Mouse (Mus musculus): ENCODE data around the gene Dmxl2. TPM values are rescaled to one million over a fixed set of nuclear protein-coding genes. Genes with fewer than 3 reads are reported as not detected.
A peak's percentile ranks its signal among the peaks of the same experiment; 100 is the strongest.

Dmxl2 gene
- polyA plus RNA-seq, 1 experiment from 2014 or later = 6.5 TPM

GRCm38 (mm10) chr9:54472784-54473183 is 28.6 kb downstream of the Dmxl2 start:
- Histone ChIP-seq H3K4me3 (ENCODE audit: low read depth, low read length) (no peak overlapping the region), H3K4me1 (ENCODE audit: control insufficient read depth, insufficient read depth, low read length) (no peaks in the 10 kb centered on the region), H3K27me3 (ENCODE audit: control insufficient read depth, insufficient read depth, low read length) (no peaks in the 10 kb centered on the region), H3K27ac (replicated peaks; ENCODE audit: low read depth, low read length) (no peak overlapping the region), H3K9me3 (ENCODE audit: control insufficient read depth, low read length) (no peaks in the 10 kb centered on the region), H3K4me2 (ENCODE audit: low read depth, severe bottlenecking) (no peak overlapping the region), H3K36me3 (ENCODE audit: control insufficient read depth, insufficient read depth, low read length) (no peaks in the 10 kb centered on the region), H3K9ac (ENCODE audit: low read length) (no peak overlapping the region)
- WGBS = 73% methylated on average over 3 of the region's 3 CpGs
- DNase-seq (ENCODE audit: low spot score) (no peak), ATAC-seq (ENCODE audit: insufficient number of reproducible peaks, low FRiP score, low TSS enrichment, low read depth) (no peak)

GRCm38 (mm10) chr9:54469339-54469738 is 32.1 kb downstream of the Dmxl2 start:
- H3K9ac ChIP-seq (ENCODE audit: low read length) = no peak overlapping the region
- H3K4me1 ChIP-seq (ENCODE audit: control insufficient read depth, insufficient read depth, low read length) = no peaks in the 10 kb centered on the region
- ATAC-seq (ENCODE audit: insufficient number of reproducible peaks, low FRiP score, low TSS enrichment, low read depth) (no peak), DNase-seq (ENCODE audit: low spot score) (no peak)
- H3K27me3 ChIP-seq (ENCODE audit: control insufficient read depth, insufficient read depth, low read length) = no peaks in the 10 kb centered on the region
- no peak overlapping the region for H3K4me2 ChIP-seq (ENCODE audit: low read depth, severe bottlenecking)
- no peak overlapping the region for H3K27ac ChIP-seq (replicated peaks; ENCODE audit: low read depth, low read length)
- H3K9me3 ChIP-seq (ENCODE audit: control insufficient read depth, low read length) = no peaks in the 10 kb centered on the region
- no peaks in the 10 kb centered on the region for H3K36me3 ChIP-seq (ENCODE audit: control insufficient read depth, insufficient read depth, low read length)
- H3K4me3 ChIP-seq (ENCODE audit: low read depth, low read length) = no peak overlapping the region
- 92% methylated on average over 2 of the region's 2 CpGs for WGBS

- H3K9me3 ChIP-seq (ENCODE audit: control insufficient read depth, low read length) = no peaks in the 10 kb centered on the region
- H3K27me3 ChIP-seq (ENCODE audit: control insufficient read depth, insufficient read depth, low read length) = no peaks in the 10 kb centered on the region
- no peak overlapping the region for H3K4me2 ChIP-seq (ENCODE audit: low read depth, severe bottlenecking)
- no peak overlapping the region for H3K4me3 ChIP-seq (ENCODE audit: low read depth, low read length)
- ATAC-seq (ENCODE audit: insufficient number of reproducible peaks, low FRiP score, low TSS enrichment, low read depth) (no peak), DNase-seq (ENCODE audit: low spot score) (no peak)
- no peak overlapping the region for H3K27ac ChIP-seq (replicated peaks; ENCODE audit: low read depth, low read length)
- H3K9ac ChIP-seq (ENCODE audit: low read length) = no peak overlapping the region
- H3K36me3 ChIP-seq (ENCODE audit: control insufficient read depth, insufficient read depth, low read length) = no peaks in the 10 kb centered on the region
- no peaks in the 10 kb centered on the region for H3K4me1 ChIP-seq (ENCODE audit: control insufficient read depth, insufficient read depth, low read length)
- 92% methylated on average over 1 of the region's 1 CpGs for WGBS
Observed at GRCm38 (mm10) chr9:54467433-54467933, 33.9 kb downstream of the Dmxl2 start.

- ATAC-seq (ENCODE audit: insufficient number of reproducible peaks, low FRiP score, low TSS enrichment, low read depth) (no peak), DNase-seq (ENCODE audit: low spot score) (no peak)
- H3K9me3 ChIP-seq (ENCODE audit: control insufficient read depth, low read length) = no peaks in the 10 kb centered on the region
- H3K27ac ChIP-seq (replicated peaks; ENCODE audit: low read depth, low read length) = no peak overlapping the region
- WGBS = 84% methylated on average over 4 of the region's 4 CpGs
- no peak overlapping the region for H3K9ac ChIP-seq (ENCODE audit: low read length)
- H3K27me3 ChIP-seq (ENCODE audit: control insufficient read depth, insufficient read depth, low read length) = no peaks in the 10 kb centered on the region
- H3K4me1 ChIP-seq (ENCODE audit: control insufficient read depth, insufficient read depth, low read length) = no peaks in the 10 kb centered on the region
- H3K4me3 ChIP-seq (ENCODE audit: low read depth, low read length) = no peak overlapping the region
- H3K36me3 ChIP-seq (ENCODE audit: control insufficient read depth, insufficient read depth, low read length) = no peaks in the 10 kb centered on the region
- no peak overlapping the region for H3K4me2 ChIP-seq (ENCODE audit: low read depth, severe bottlenecking)
Observed at GRCm38 (mm10) chr9:54463483-54464054, 37.9 kb downstream of the Dmxl2 start.

- Histone ChIP-seq H3K9me3 (ENCODE audit: control insufficient read depth, low read length) (no peaks in the 10 kb centered on the region), H3K4me3 (ENCODE audit: low read depth, low read length) (no peak overlapping the region), H3K9ac (ENCODE audit: low read length) (no peak overlapping the region), H3K27me3 (ENCODE audit: control insufficient read depth, insufficient read depth, low read length) (no peaks in the 10 kb centered on the region), H3K4me1 (ENCODE audit: control insufficient read depth, insufficient read depth, low read length) (no peaks in the 10 kb centered on the region), H3K27ac (replicated peaks; ENCODE audit: low read depth, low read length) (no peak overlapping the region), H3K36me3 (ENCODE audit: control insufficient read depth, insufficient read depth, low read length) (no peaks in the 10 kb centered on the region), H3K4me2 (ENCODE audit: low read depth, severe bottlenecking) (no peak overlapping the region)
- ATAC-seq (ENCODE audit: insufficient number of reproducible peaks, low FRiP score, low TSS enrichment, low read depth) (no peak), DNase-seq (ENCODE audit: low spot score) (no peak)
- 79% methylated on average over 6 of the region's 6 CpGs for WGBS
Observed at GRCm38 (mm10) chr9:54439015-54439414, 62.4 kb downstream of the Dmxl2 start.

- Histone ChIP-seq H3K27me3 (ENCODE audit: control insufficient read depth, insufficient read depth, low read length) (no peaks in the 10 kb centered on the region), H3K4me3 (ENCODE audit: low read depth, low read length) (no peak overlapping the region), H3K9me3 (ENCODE audit: control insufficient read depth, low read length) (no peaks in the 10 kb centered on the region), H3K9ac (ENCODE audit: low read length) (no peak overlapping the region), H3K27ac (replicated peaks; ENCODE audit: low read depth, low read length) (no peak overlapping the region), H3K36me3 (ENCODE audit: control insufficient read depth, insufficient read depth, low read length) (no peaks in the 10 kb centered on the region), H3K4me2 (ENCODE audit: low read depth, severe bottlenecking) (no peak overlapping the region), H3K4me1 (ENCODE audit: control insufficient read depth, insufficient read depth, low read length) (no peaks in the 10 kb centered on the region)
- ATAC-seq (ENCODE audit: insufficient number of reproducible peaks, low FRiP score, low TSS enrichment, low read depth) (no peak), DNase-seq (ENCODE audit: low spot score) (peak; percentile 71)
- WGBS = 30% methylated on average over 2 of the region's 2 CpGs
Observed at GRCm38 (mm10) chr9:54438246-54438645, 63.2 kb downstream of the Dmxl2 start.

- no peaks in the 10 kb centered on the region for H3K9me3 ChIP-seq (ENCODE audit: control insufficient read depth, low read length)
- WGBS = 98% methylated on average over 2 of the region's 2 CpGs
- H3K27me3 ChIP-seq (ENCODE audit: control insufficient read depth, insufficient read depth, low read length) = no peaks in the 10 kb centered on the region
- DNase-seq (ENCODE audit: low spot score) = no peak
- ATAC-seq (ENCODE audit: insufficient number of reproducible peaks, low FRiP score, low TSS enrichment, low read depth) = no peak
- H3K4me1 ChIP-seq (ENCODE audit: control insufficient read depth, insufficient read depth, low read length) = no peaks in the 10 kb centered on the region
- H3K27ac ChIP-seq (replicated peaks; ENCODE audit: low read depth, low read length) = no peak overlapping the region
- H3K9ac ChIP-seq (ENCODE audit: low read length) = no peak overlapping the region
- H3K4me2 ChIP-seq (ENCODE audit: low read depth, severe bottlenecking) = no peak overlapping the region
- H3K36me3 ChIP-seq (ENCODE audit: control insufficient read depth, insufficient read depth, low read length) = no peaks in the 10 kb centered on the region
- no peak overlapping the region for H3K4me3 ChIP-seq (ENCODE audit: low read depth, low read length)
Observed at GRCm38 (mm10) chr9:54416238-54416637, 85.2 kb downstream of the Dmxl2 start.

- Histone ChIP-seq H3K4me1 (ENCODE audit: control insufficient read depth, insufficient read depth, low read length) (no peaks in the 10 kb centered on the region), H3K9ac (ENCODE audit: low read length) (no peak overlapping the region), H3K27me3 (ENCODE audit: control insufficient read depth, insufficient read depth, low read length) (no peaks in the 10 kb centered on the region), H3K9me3 (ENCODE audit: control insufficient read depth, low read length) (no peaks in the 10 kb centered on the region), H3K4me3 (ENCODE audit: low read depth, low read length) (no peak overlapping the region), H3K36me3 (ENCODE audit: control insufficient read depth, insufficient read depth, low read length) (no peaks in the 10 kb centered on the region), H3K27ac (replicated peaks; ENCODE audit: low read depth, low read length) (no peak overlapping the region), H3K4me2 (ENCODE audit: low read depth, severe bottlenecking) (no peak overlapping the region)
- DNase-seq (ENCODE audit: low spot score) (no peak), ATAC-seq (ENCODE audit: insufficient number of reproducible peaks, low FRiP score, low TSS enrichment, low read depth) (no peak)
- WGBS = 90% methylated on average over 6 of the region's 8 CpGs
Observed at GRCm38 (mm10) chr9:54356756-54357155, 144.7 kb downstream of the Dmxl2 start.

GRCm38 (mm10) chr9:54342026-54342425 is 159.4 kb downstream of the Dmxl2 start:
- Histone ChIP-seq H3K4me1 (ENCODE audit: control insufficient read depth, insufficient read depth, low read length) (no peaks in the 10 kb centered on the region), H3K4me2 (ENCODE audit: low read depth, severe bottlenecking) (no peak overlapping the region), H3K9me3 (ENCODE audit: control insufficient read depth, low read length) (no peaks in the 10 kb centered on the region), H3K36me3 (ENCODE audit: control insufficient read depth, insufficient read depth, low read length) (no peaks in the 10 kb centered on the region), H3K27me3 (ENCODE audit: control insufficient read depth, insufficient read depth, low read length) (no peaks in the 10 kb centered on the region), H3K4me3 (ENCODE audit: low read depth, low read length) (no peak overlapping the region), H3K9ac (ENCODE audit: low read length) (no peak overlapping the region), H3K27ac (replicated peaks; ENCODE audit: low read depth, low read length) (no peak overlapping the region)
- no peak for DNase-seq (ENCODE audit: low spot score)
- ATAC-seq (ENCODE audit: insufficient number of reproducible peaks, low FRiP score, low TSS enrichment, low read depth) = no peak
- 75% methylated on average over 7 of the region's 7 CpGs for WGBS

Data from limb, embryonic 11.5 days (tissue).